ENCODE assay signal across 24 mouse cellular contexts in genomic region chr1:161990684-161991578, GRCm38 (mm10). TPM values are rescaled to one million over a fixed set of nuclear protein-coding genes. Genes with fewer than 3 reads are reported as not detected.
A peak's percentile ranks its signal among the peaks of the same experiment; 100 is the strongest.
DNase-seq lines count a peak whose midpoint lies in the region; ATAC-seq and TF ChIP-seq lines count a peak whose summit lies in the region.
"Had no signal": no experiment of that assay in that cellular context is flagged by ENCODE, and none has a peak within 500 bp of the region (broad histone marks: within the 10 kb centered on the region; RNA-seq: fewer than 3 reads in every experiment).

No protein-coding gene starts in this region.

- no peaks in the 10 kb centered on the region for H3K9me3 ChIP-seq in embryonic facial prominence, embryonic 13.5 days
- no peaks in the 10 kb centered on the region for H3K9me3 ChIP-seq in embryonic facial prominence, embryonic 10.5 days
- no peaks in the 10 kb centered on the region for H3K9me3 ChIP-seq in kidney, postnatal 0 days (replicated peaks; ENCODE audit: low read length)
- H3K9me3 ChIP-seq in limb, embryonic 10.5 days (replicated peaks) = no peaks in the 10 kb centered on the region
- H3K9me3 ChIP-seq in limb, embryonic 12.5 days = no peaks in the 10 kb centered on the region
- H3K9me3 ChIP-seq: forebrain, embryonic 15.5 days; heart, embryonic 10.5 days; hindbrain, embryonic 13.5 days had no signal

- H3K4me2 ChIP-seq in embryonic facial prominence, embryonic 13.5 days = no peak overlapping the region
- peak overlapping the region; percentile 30; the same call in 1 of the 2 replicates for H3K4me2 ChIP-seq in kidney, postnatal 0 days (ENCODE audit: low read length)
- H3K4me2 ChIP-seq in limb, embryonic 12.5 days = no peak overlapping the region
- H3K4me2 ChIP-seq: forebrain, embryonic 15.5 days; hindbrain, embryonic 13.5 days had no signal

- TF ChIP-seq CTCF in kidney, postnatal 0 days (IDR thresholded peaks at IDR 0.05; ENCODE audit: low read depth) = no peak

- no peaks in the 10 kb centered on the region for H3K36me3 ChIP-seq in embryonic facial prominence, embryonic 13.5 days
- no peaks in the 10 kb centered on the region for H3K36me3 ChIP-seq in embryonic facial prominence, embryonic 10.5 days (replicated peaks)
- H3K36me3 ChIP-seq in kidney, postnatal 0 days (ENCODE audit: insufficient read depth, low read length) = no peaks in the 10 kb centered on the region
- H3K36me3 ChIP-seq in limb, embryonic 10.5 days = no peaks in the 10 kb centered on the region
- H3K36me3 ChIP-seq in limb, embryonic 12.5 days = no peaks in the 10 kb centered on the region
- H3K36me3 ChIP-seq: forebrain, embryonic 15.5 days; heart, embryonic 10.5 days; hindbrain, embryonic 13.5 days had no signal

- H3K9ac ChIP-seq in embryonic facial prominence, embryonic 13.5 days = no peak overlapping the region
- no peak overlapping the region for H3K9ac ChIP-seq in kidney, postnatal 0 days (ENCODE audit: low read depth, low read length)
- H3K9ac ChIP-seq in limb, embryonic 12.5 days (replicated peaks) = no peak overlapping the region
- H3K9ac ChIP-seq: forebrain, embryonic 15.5 days; hindbrain, embryonic 13.5 days had no signal

- H3K4me3 ChIP-seq in embryonic facial prominence, embryonic 13.5 days = no peak overlapping the region
- no peak overlapping the region for H3K4me3 ChIP-seq in embryonic facial prominence, embryonic 10.5 days
- no peak overlapping the region for H3K4me3 ChIP-seq in kidney, postnatal 0 days (replicated peaks; ENCODE audit: low read depth, low read length)
- no peak overlapping the region for H3K4me3 ChIP-seq in limb, embryonic 10.5 days
- no peak overlapping the region for H3K4me3 ChIP-seq in limb, embryonic 12.5 days (replicated peaks)
- H3K4me3 ChIP-seq: forebrain, embryonic 15.5 days; heart, embryonic 10.5 days; hindbrain, embryonic 13.5 days had no signal

- H3K27me3 ChIP-seq in embryonic facial prominence, embryonic 13.5 days = no peaks in the 10 kb centered on the region
- no peaks in the 10 kb centered on the region for H3K27me3 ChIP-seq in embryonic facial prominence, embryonic 10.5 days (replicated peaks; ENCODE audit: low read depth, poor library complexity, severe bottlenecking)
- H3K27me3 ChIP-seq in kidney, postnatal 0 days (ENCODE audit: insufficient read depth, low read length) = no peaks in the 10 kb centered on the region
- no peaks in the 10 kb centered on the region for H3K27me3 ChIP-seq in limb, embryonic 10.5 days (ENCODE audit: low read depth, poor library complexity, severe bottlenecking)
- H3K27me3 ChIP-seq in limb, embryonic 12.5 days = no peaks in the 10 kb centered on the region
- H3K27me3 ChIP-seq: CH12.LX; forebrain, embryonic 15.5 days; hindbrain, embryonic 13.5 days had no signal

- 61% methylated on average over 10 of the region's 10 CpGs for whole genome bisulfite sequencing in embryonic facial prominence, embryonic 13.5 days
- 76% methylated on average over 10 of the region's 10 CpGs for WGBS in embryonic facial prominence, embryonic 10.5 days
- 21% methylated on average over 10 of the region's 10 CpGs for WGBS in kidney, postnatal 0 days
- WGBS in limb, embryonic 10.5 days = 32% methylated on average over 10 of the region's 10 CpGs
- WGBS in limb, embryonic 12.5 days = 21% methylated on average over 10 of the region's 10 CpGs

- intact Hi-C loops in gastrocnemius, postnatal 14 days (cut with DNase I; ENCODE audit: low total_unique reads) = no loop called here

- no peak for ATAC-seq in embryonic facial prominence, embryonic 13.5 days (ENCODE audit: insufficient number of reproducible peaks, insufficient read depth, low FRiP score, low TSS enrichment, low read depth)
- ATAC-seq in kidney, postnatal 0 days (replicated peaks; ENCODE audit: low FRiP score, low read depth) = peak; percentile 57
- no peak for ATAC-seq in limb, embryonic 12.5 days (ENCODE audit: insufficient number of reproducible peaks, insufficient read depth, low FRiP score, low TSS enrichment, low read depth)
- ATAC-seq: forebrain, embryonic 15.5 days; hindbrain, postnatal 0 days had no signal

- H3K4me1 ChIP-seq in embryonic facial prominence, embryonic 13.5 days = 0 out of 2 replicates have a peak, but pooled peaks cover 4% of the 10 kb centered on the region
- peaks cover 9% of the 10 kb centered on the region for H3K4me1 ChIP-seq in embryonic facial prominence, embryonic 10.5 days
- H3K4me1 ChIP-seq in kidney, postnatal 0 days (replicated peaks; ENCODE audit: insufficient read depth, low read length) = 0 out of 2 replicates have a peak, but pooled peaks cover 10% of the 10 kb centered on the region
- H3K4me1 ChIP-seq in limb, embryonic 10.5 days = peaks cover 37% of the 10 kb centered on the region
- peaks cover 20% of the 10 kb centered on the region for H3K4me1 ChIP-seq in limb, embryonic 12.5 days (replicated peaks)
- H3K4me1 ChIP-seq: forebrain, embryonic 15.5 days; heart, embryonic 10.5 days had no signal

- H3K27ac ChIP-seq in embryonic facial prominence, embryonic 13.5 days = 0 out of 2 replicates have a peak overlapping the region, but pooled peaks have one; percentile 34
- H3K27ac ChIP-seq in embryonic facial prominence, embryonic 10.5 days (replicated peaks) = no peak overlapping the region
- no peak overlapping the region for H3K27ac ChIP-seq in kidney, postnatal 0 days
- peak overlapping the region; percentile 86 for H3K27ac ChIP-seq in limb, embryonic 10.5 days
- peak overlapping the region; percentile 85 for H3K27ac ChIP-seq in limb, embryonic 12.5 days
- H3K27ac ChIP-seq: forebrain, embryonic 15.5 days; heart, embryonic 10.5 days; hindbrain, embryonic 13.5 days; hindbrain, postnatal 0 days had no signal

- DNase-seq in embryonic facial prominence, embryonic 10.5 days (ENCODE audit: low spot score) = no peak
- DNase-seq in kidney, postnatal 0 days (ENCODE audit: low spot score) = no peak
- no peak for DNase-seq in kidney, postnatal 14 days
- DNase-seq in limb, embryonic 10.5 days (ENCODE audit: low spot score) = peak; percentile 50
- no peak for DNase-seq in gastrocnemius, postnatal 14 days
- DNase-seq in urinary bladder, adult 18-20 months (ENCODE audit: low spot score in 2 of 2) = no peak
- DNase-seq: adrenal gland, adult 8-10 months; adrenal gland, postnatal 36 days; cerebellum, adult 2 months; cerebellum, postnatal 10 days; heart, adult 18-20 months; heart, postnatal 10 days; heart, postnatal 4 days had no signal

RNA-seq across cellular contexts. Expression of gene 4930558K02Rik, which starts 11.5 kb away (rescaled TPM):
- polyA plus RNA-seq in embryonic facial prominence, embryonic 13.5 days (2015; fragmentation: Nextera tagmentation; extraction: Ambion mirVana) = not detected in 2 replicates
- polyA plus RNA-seq in embryonic facial prominence, embryonic 10.5 days (2016; fragmentation: Nextera tagmentation; extraction: Ambion mirVana) = not detected in 2 replicates
- polyA plus RNA-seq in kidney, postnatal 0 days (2015; fragmentation: Nextera tagmentation; extraction: Ambion mirVana) = not detected in 2 replicates
- not detected in 2 replicates for polyA plus RNA-seq in limb, embryonic 10.5 days (2016; fragmentation: Nextera tagmentation; extraction: Ambion mirVana)
- polyA plus RNA-seq in limb, embryonic 12.5 days (2016; fragmentation: Nextera tagmentation; extraction: Ambion mirVana) = not detected in 2 replicates
- total RNA-seq in gastrocnemius, postnatal 14 days (2021) = not detected
- total RNA-seq: adrenal gland, adult 8-10 months; adrenal gland, postnatal 36 days; CH12.LX; gastrocnemius, adult 8-10 months; heart, adult 18-20 months; heart, postnatal 10 days; heart, postnatal 4 days; hindbrain, postnatal 0 days had no signal
- polyA plus RNA-seq: cerebellum, adult 2 months; embryonic facial prominence, embryonic 11.5 days; forebrain, embryonic 11.5 days; heart, embryonic 10.5 days; heart, embryonic 14.5 days; hindbrain, embryonic 13.5 days had no signal

RNA-seq across cellular contexts. Expression of gene Pigc, which starts 21.9 kb away (rescaled TPM):
- 50.4 and 51.4 TPM in 2 replicates for polyA plus RNA-seq in embryonic facial prominence, embryonic 13.5 days (2015; fragmentation: Nextera tagmentation; extraction: Ambion mirVana)
- polyA plus RNA-seq in embryonic facial prominence, embryonic 10.5 days (2016; fragmentation: Nextera tagmentation; extraction: Ambion mirVana) = 27.2 and 27.8 TPM in 2 replicates
- polyA plus RNA-seq in kidney, postnatal 0 days (2015; fragmentation: Nextera tagmentation; extraction: Ambion mirVana) = 41.4 and 43.7 TPM in 2 replicates
- 31.4 and 39.9 TPM in 2 replicates for polyA plus RNA-seq in limb, embryonic 10.5 days (2016; fragmentation: Nextera tagmentation; extraction: Ambion mirVana)
- polyA plus RNA-seq in limb, embryonic 12.5 days (2016; fragmentation: Nextera tagmentation; extraction: Ambion mirVana) = 43.2 and 45.9 TPM in 2 replicates
- total RNA-seq in gastrocnemius, postnatal 14 days (2021) = 10 to 100 TPM; 17.2 to 19.4 TPM

Comparison
In these comparisons a context has a peak if more than half of its experiments do, and no peak if none do; other contexts are left out.
1. H3K27ac ChIP-seq: peak in embryonic facial prominence, embryonic 13.5 days (single experiment), limb, embryonic 10.5 days (single experiment) and limb, embryonic 12.5 days (single experiment); none in embryonic facial prominence, embryonic 10.5 days (single experiment) and kidney, postnatal 0 days (single experiment).